Mouse (Mus musculus) hindbrain, embryonic 10.5 days (tissue): ENCODE results near the gene Iffo2. TPM values are rescaled to one million over a fixed set of nuclear protein-coding genes. Genes with fewer than 3 reads are reported as not detected.

Experiments used
- DNase-seq: peaks from one replicate; pipeline ENCODE4 v3.0.0-alpha.2; 2017; ENCODE audit warnings: low spot score
- H3K27ac ChIP-seq: fragments of 300-500 bp; sonication (generic); 2 replicates; pipeline ENCODE4 v1.5.1; 2016; ENCODE audit warnings: mild to moderate bottlenecking, moderate library complexity
- H3K27me3 ChIP-seq: fragments of 300-500 bp; sonication (generic); 2 replicates; pipeline ENCODE4 v1.6.1; 2016; ENCODE audit warnings: mild to moderate bottlenecking; ENCODE audit not compliant: poor library complexity, insufficient read depth, severe bottlenecking
- H3K36me3 ChIP-seq: fragments of 300-500 bp; sonication (generic); 2 replicates; pipeline ENCODE4 v1.6.1; 2016; ENCODE audit warnings: mild to moderate bottlenecking, moderate library complexity
- H3K4me1 ChIP-seq: fragments of 300-500 bp; sonication (generic); replicated peaks from 2 replicates; pipeline ENCODE4 v1.6.1; 2016; ENCODE audit warnings: mild to moderate bottlenecking
- H3K4me3 ChIP-seq: fragments of 300-500 bp; sonication (generic); 2 replicates; pipeline ENCODE4 v1.5.1; 2016; ENCODE audit warnings: mild to moderate bottlenecking, moderate library complexity
- H3K9me3 ChIP-seq: fragments of 300-500 bp; sonication (generic); 2 replicates; pipeline ENCODE4 v1.6.1; 2016; ENCODE audit warnings: mild to moderate bottlenecking, moderate library complexity
- WGBS: fragments of 180-500 bp; shearing (Covaris S2); methylation state at CpG from one replicate; pipeline ENCODE4 v1.1.7; 2016; 5-methylcytosine and 5-hydroxymethylcytosine counted together
- polyA plus RNA-seq: library from polyadenylated mRNA; unstranded; fragments of >200 nt; fragmentation: Nextera tagmentation; extraction: Ambion mirVana; gene quantifications from 2 replicates; pipeline ENCODE4 v1.2.1, GENCODE M21; 2016

The Iffo2 gene
- polyA plus RNA-seq, 1 experiment from 2014 or later, result 3.6 TPM

DNA sequence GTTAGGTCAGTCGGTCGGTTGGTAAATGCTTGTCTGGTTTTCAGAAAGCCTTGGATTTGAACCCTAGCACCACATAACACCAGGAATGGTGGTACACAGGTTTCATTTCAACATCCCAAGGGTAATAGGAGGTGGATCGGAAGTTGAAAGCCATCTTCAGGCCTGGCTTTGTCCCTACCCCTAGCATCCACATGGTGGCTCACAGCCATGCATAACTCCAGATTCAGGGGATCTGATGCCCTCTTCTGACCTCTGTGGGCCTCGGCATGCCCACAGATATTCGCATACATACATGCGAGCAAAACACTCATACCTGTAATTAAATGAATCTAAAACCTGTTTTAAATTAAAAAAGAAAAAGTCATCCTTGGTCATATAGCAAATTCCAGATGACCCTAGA, 28.6 kb upstream of the Iffo2 start:
- WGBS, result 83% methylated on average over 6 of the region's 6 CpGs
- peaks cover 20% of the 10 kb centered on the region for H3K4me1 ChIP-seq

GRCm38 (mm10) chr4:139503919-139504318, 26.4 kb upstream of the Iffo2 start:
- Histone ChIP-seq H3K27ac (no peak overlapping the region), H3K4me1 (peaks cover 13% of the 10 kb centered on the region), H3K27me3 (no peaks in the 10 kb centered on the region), H3K36me3 (no peaks in the 10 kb centered on the region), H3K9me3 (peaks cover 11% of the 10 kb centered on the region), H3K4me3 (no peak overlapping the region)
- no peak for DNase-seq
- WGBS, result 91% methylated on average over 8 of the region's 8 CpGs

More for the DNA sequence above, 28.6 kb upstream of the Iffo2 start:
- Histone ChIP-seq H3K36me3 (no peaks in the 10 kb centered on the region), H3K27ac (no peak overlapping the region), H3K9me3 (peaks cover 11% of the 10 kb centered on the region), H3K27me3 (no peaks in the 10 kb centered on the region), H3K4me3 (no peak overlapping the region)
- DNase-seq, result no peak

GRCm38 (mm10) chr4:139505716-139506115, 24.6 kb upstream of the Iffo2 start:
- Histone ChIP-seq H3K27me3 (no peaks in the 10 kb centered on the region), H3K27ac (no peak overlapping the region), H3K4me1 (peaks cover 11% of the 10 kb centered on the region), H3K9me3 (peaks cover 11% of the 10 kb centered on the region), H3K4me3 (no peak overlapping the region), H3K36me3 (no peaks in the 10 kb centered on the region)
- 77% methylated on average over 4 of the region's 4 CpGs for WGBS
- no peak for DNase-seq

DNA sequence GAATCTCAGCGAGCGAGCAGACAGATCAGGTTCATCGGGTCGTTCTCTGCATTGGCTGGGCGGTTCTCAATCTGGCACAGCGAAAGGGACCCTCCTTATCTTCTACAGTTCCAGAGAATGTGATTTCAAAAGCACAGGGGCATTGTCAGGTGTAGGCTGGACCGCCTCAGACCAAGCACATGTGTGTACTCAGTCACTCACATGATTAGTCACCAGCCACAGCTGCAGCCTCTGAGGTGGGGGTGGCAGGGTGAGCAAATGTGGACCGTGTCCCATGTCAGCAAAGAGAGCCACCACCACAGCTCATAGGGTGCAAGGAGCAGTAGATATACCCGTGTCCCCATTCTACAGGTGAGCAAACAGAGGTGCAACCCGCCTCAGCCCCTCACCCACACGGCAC, 23.6 kb upstream of the Iffo2 start:
- no peak overlapping the region for H3K27ac ChIP-seq
- 91% methylated on average over 11 of the region's 11 CpGs for WGBS
- peaks cover 6% of the 10 kb centered on the region for H3K4me1 ChIP-seq

DNA sequence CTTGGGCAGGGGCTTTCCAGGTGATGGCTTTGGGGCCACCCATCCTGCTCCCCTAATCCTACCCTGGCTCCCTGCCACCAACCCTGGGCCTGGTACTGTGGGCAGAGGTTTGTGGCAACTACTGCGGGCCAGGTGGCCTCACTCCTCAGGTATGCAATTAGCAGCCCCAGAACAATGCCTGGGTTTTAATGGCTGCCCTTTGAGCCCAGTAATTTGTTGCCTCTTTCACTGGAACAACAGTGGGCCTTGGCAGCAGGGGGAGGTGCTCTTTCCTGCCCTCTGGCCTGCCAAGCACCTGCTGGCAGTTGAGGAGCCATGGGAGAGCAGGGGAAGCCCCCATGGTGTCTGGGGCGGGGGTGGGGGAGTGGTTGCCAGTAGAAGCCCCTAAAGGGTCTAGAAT, 21.3 kb upstream of the Iffo2 start:
- no peak for DNase-seq
- Histone ChIP-seq H3K4me3 (no peak overlapping the region), H3K9me3 (peaks cover 11% of the 10 kb centered on the region), H3K27ac (peak overlapping the region; percentile 41; the same call in 1 of the 2 replicates), H3K36me3 (no peaks in the 10 kb centered on the region), H3K27me3 (no peaks in the 10 kb centered on the region), H3K4me1 (peaks cover 6% of the 10 kb centered on the region)
- WGBS, result 76% methylated on average over 2 of the region's 2 CpGs

More for the DNA sequence above, 23.6 kb upstream of the Iffo2 start:
- no peaks in the 10 kb centered on the region for H3K36me3 ChIP-seq
- H3K4me3 ChIP-seq, result no peak overlapping the region
- H3K9me3 ChIP-seq, result peaks cover 11% of the 10 kb centered on the region
- H3K27me3 ChIP-seq, result no peaks in the 10 kb centered on the region
- no peak for DNase-seq

DNA sequence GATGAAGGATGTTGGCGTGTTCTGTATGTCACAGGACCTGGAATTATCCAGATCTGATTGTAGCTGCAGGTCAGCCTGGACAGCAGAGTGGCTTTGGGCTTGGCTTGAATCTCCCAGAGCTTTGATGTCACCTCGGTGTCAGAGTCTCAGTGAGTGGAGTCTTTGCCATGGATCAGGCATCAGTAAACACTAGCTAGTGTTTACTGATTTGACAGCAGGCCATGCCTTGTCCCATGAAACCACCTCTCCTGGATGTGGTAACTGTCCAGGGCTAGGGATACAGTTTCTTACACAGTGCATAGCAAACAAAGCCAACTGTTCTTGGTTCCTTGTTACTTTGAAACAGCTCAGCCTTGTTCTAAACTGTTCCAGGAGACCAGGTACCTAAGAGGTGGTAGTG, 18.8 kb upstream of the Iffo2 start:
- Histone ChIP-seq H3K4me3 (no peak overlapping the region), H3K9me3 (no peaks in the 10 kb centered on the region), H3K36me3 (no peaks in the 10 kb centered on the region), H3K27ac (no peak overlapping the region), H3K27me3 (no peaks in the 10 kb centered on the region), H3K4me1 (peaks cover 6% of the 10 kb centered on the region)
- no peak for DNase-seq
- WGBS, result 85% methylated on average over 2 of the region's 2 CpGs

DNA sequence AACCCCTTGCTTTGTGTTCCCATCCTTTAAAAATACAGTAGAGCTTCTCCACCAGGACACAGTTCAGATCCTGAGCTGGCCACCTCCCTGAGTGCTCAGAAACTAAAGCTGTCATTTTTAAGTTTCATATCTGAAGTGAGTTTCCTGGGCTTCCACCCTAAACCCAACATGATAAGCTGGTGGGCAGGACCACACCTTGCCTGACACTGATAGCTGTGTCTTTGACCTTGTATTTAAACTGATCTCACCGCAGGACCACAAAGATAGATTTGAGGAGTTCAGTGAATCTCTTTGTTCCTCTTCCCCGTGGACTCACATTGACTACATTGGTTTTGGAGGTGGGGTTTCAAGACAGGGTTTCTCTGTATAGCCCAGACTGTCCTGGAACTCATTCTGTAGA, 17.4 kb upstream of the Iffo2 start:
- Histone ChIP-seq H3K4me3 (no peak overlapping the region), H3K27me3 (no peaks in the 10 kb centered on the region), H3K4me1 (peaks cover 6% of the 10 kb centered on the region), H3K27ac (no peak overlapping the region), H3K9me3 (no peaks in the 10 kb centered on the region), H3K36me3 (no peaks in the 10 kb centered on the region)
- 86% methylated on average over 2 of the region's 2 CpGs for WGBS
- DNase-seq, result no peak

DNA sequence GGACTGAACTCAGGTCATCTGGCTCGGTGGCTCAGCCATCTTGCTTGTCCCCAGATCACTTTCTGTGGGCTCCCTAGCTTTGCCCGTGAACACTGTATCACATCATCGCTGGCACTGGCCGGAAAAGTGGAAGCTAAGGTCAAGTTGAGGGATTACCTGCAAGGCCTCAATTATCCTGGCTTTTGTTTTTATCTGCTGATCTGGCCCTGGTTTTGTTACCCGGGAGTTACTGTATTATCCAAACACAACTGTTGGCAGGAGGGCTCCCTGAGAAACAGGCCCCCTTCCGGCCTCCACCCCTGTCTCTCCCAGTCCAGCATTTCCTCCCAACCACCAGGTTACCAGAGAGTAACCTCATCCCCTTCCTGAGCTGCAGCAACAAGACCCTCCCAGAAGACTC, 11.1 kb upstream of the Iffo2 start:
- H3K4me3 ChIP-seq, result no peak overlapping the region
- H3K4me1 ChIP-seq, result peaks cover 16% of the 10 kb centered on the region
- H3K9me3 ChIP-seq, result no peaks in the 10 kb centered on the region
- 70% methylated on average over 6 of the region's 6 CpGs for WGBS
- H3K27me3 ChIP-seq, result peaks cover 3% of the 10 kb centered on the region; the same call in 1 of the 2 replicates
- DNase-seq, result no peak
- H3K36me3 ChIP-seq, result no peaks in the 10 kb centered on the region
- no peak overlapping the region for H3K27ac ChIP-seq

GRCm38 (mm10) chr4:139521926-139522325, 8.4 kb upstream of the Iffo2 start:
- Histone ChIP-seq H3K4me1 (peaks cover 28% of the 10 kb centered on the region), H3K36me3 (no peaks in the 10 kb centered on the region), H3K9me3 (no peaks in the 10 kb centered on the region), H3K4me3 (no peak overlapping the region), H3K27me3 (peaks cover 3% of the 10 kb centered on the region; the same call in 1 of the 2 replicates), H3K27ac (no peak overlapping the region)
- no peak for DNase-seq
- 92% methylated on average over 10 of the region's 10 CpGs for WGBS

GRCm38 (mm10) chr4:139526475-139526874, 3.9 kb upstream of the Iffo2 start:
- no peak for DNase-seq

DNA sequence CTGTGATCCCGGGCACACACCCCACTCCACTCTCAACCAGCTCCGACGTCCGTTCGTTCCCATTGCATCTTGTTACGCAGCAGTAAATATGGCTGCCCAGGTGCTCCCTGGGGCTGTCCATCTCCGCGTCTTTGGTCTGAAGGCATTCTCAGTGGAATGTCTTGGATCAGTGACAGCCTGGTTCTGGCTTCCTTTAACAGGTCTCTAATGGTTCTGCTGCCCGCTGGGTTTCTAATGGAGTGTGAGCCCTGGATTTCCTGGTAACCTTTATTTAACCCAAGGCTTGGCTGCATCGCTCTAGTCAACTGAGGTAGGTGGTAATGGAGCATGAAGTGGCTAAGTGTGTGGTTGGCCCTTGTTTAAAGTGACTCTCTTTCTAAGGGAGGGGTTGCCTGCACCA, 1.7 kb downstream of the Iffo2 start:
- 92% methylated on average over 10 of the region's 10 CpGs for WGBS
- Histone ChIP-seq H3K9me3 (no peaks in the 10 kb centered on the region), H3K27ac (no peak overlapping the region), H3K4me3 (no peak overlapping the region), H3K4me1 (peaks cover 22% of the 10 kb centered on the region), H3K36me3 (no peaks in the 10 kb centered on the region), H3K27me3 (peaks cover 8% of the 10 kb centered on the region; the same call in 1 of the 2 replicates)
- no peak for DNase-seq

More at GRCm38 (mm10) chr4:139526475-139526874, 3.9 kb upstream of the Iffo2 start:
- Histone ChIP-seq H3K27ac (no peak overlapping the region), H3K36me3 (no peaks in the 10 kb centered on the region), H3K4me3 (no peak overlapping the region), H3K4me1 (peaks cover 17% of the 10 kb centered on the region), H3K9me3 (no peaks in the 10 kb centered on the region), H3K27me3 (no peaks in the 10 kb centered on the region)
- WGBS, result 72% methylated on average over 12 of the region's 12 CpGs

DNA sequence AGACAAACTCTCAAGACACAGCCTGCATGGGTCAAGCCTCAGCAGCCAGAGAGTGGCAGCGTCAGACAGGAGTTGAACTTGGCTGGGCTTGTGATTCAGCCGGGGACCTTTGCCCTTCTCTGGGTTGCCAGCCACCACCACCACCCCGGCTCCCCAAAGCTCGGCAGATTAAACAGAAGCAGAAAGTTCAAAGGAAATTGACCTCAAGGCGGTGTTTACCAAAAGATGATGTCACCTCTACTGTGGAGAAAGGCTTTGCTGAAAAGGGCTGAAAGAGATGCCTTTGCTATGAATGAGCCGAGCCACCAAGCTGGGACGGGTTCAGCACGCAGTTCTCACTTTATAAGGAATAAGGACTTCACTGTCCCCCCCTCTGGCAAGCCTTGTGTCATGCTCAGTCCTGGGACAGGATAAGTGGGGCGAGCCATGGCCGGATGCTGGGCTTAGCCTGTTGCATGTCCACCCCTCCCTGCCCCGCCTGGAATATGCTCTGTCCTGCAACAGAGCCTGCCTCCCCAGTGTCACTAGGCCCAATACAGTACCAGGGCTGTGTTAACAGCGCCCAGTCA, 4.9 kb downstream of the Iffo2 start:
- DNase-seq, result peak; percentile 59
- H3K4me3 ChIP-seq, result no peak overlapping the region
- peak overlapping the region; percentile 81 for H3K27ac ChIP-seq

GRCm38 (mm10) chr4:139535719-139536118, 5.4 kb downstream of the Iffo2 start:
- peak overlapping the region; percentile 81 for H3K27ac ChIP-seq
- H3K4me1 ChIP-seq, result peaks cover 22% of the 10 kb centered on the region
- no peak overlapping the region for H3K4me3 ChIP-seq
- 53% methylated on average over 7 of the region's 7 CpGs for WGBS
- H3K36me3 ChIP-seq, result no peaks in the 10 kb centered on the region
- peaks cover 8% of the 10 kb centered on the region; the same call in 1 of the 2 replicates for H3K27me3 ChIP-seq
- H3K9me3 ChIP-seq, result no peaks in the 10 kb centered on the region
- DNase-seq, result no peak

More for the DNA sequence above, 4.9 kb downstream of the Iffo2 start:
- no peaks in the 10 kb centered on the region for H3K9me3 ChIP-seq
- peaks cover 8% of the 10 kb centered on the region; the same call in 1 of the 2 replicates for H3K27me3 ChIP-seq
- H3K4me1 ChIP-seq, result peaks cover 22% of the 10 kb centered on the region
- 23% methylated on average over 12 of the region's 12 CpGs for WGBS
- no peaks in the 10 kb centered on the region for H3K36me3 ChIP-seq

GRCm38 (mm10) chr4:139536706-139537105, 6.4 kb downstream of the Iffo2 start:
- Histone ChIP-seq H3K27ac (no peak overlapping the region), H3K36me3 (no peaks in the 10 kb centered on the region), H3K9me3 (no peaks in the 10 kb centered on the region), H3K27me3 (peaks cover 8% of the 10 kb centered on the region; the same call in 1 of the 2 replicates), H3K4me3 (no peak overlapping the region), H3K4me1 (peaks cover 22% of the 10 kb centered on the region)
- no peak for DNase-seq
- 91% methylated on average over 9 of the region's 9 CpGs for WGBS
